22 mouse cellular contexts compared by ENCODE assay signal in genomic region chr1:76130353-76130752, GRCm38 (mm10).
A peak's percentile ranks its signal among the peaks of the same experiment; 100 is the strongest.
DNase-seq lines count a peak whose midpoint lies in the region; ATAC-seq lines count a peak whose summit lies in the region.
"Had no signal": no experiment of that assay in that cellular context is flagged by ENCODE, and none has a peak within 500 bp of the region (broad histone marks: within the 10 kb centered on the region; RNA-seq: fewer than 3 reads in every experiment).

No protein-coding gene starts in this region.

- peak; percentile 77 for DNase-seq in heart, embryonic 10.5 days (ENCODE audit: low spot score)
- DNase-seq in heart, adult 9 months (ENCODE audit: low spot score in 2 of 2) = no peak
- DNase-seq in hindbrain, embryonic 10.5 days (ENCODE audit: low spot score) = peak; percentile 32
- DNase-seq in hindbrain, embryonic 14.5 days (ENCODE audit: low spot score) = no peak
- DNase-seq in ZHBTc4 (ENCODE audit: low read depth, low spot score) = peak; percentile 15
- DNase-seq in urinary bladder, postnatal 4 days (ENCODE audit: low spot score in 2 of 2) = no peak
- DNase-seq: B cell, adult 2 months; cerebellum, adult 11 months; cerebellum, adult 9-11 months; heart, postnatal 10 days; kidney, adult 2 months; kidney, postnatal 10 days; liver, embryonic 13.5 days; lung, adult 2 months; lung, postnatal 14 days; right cerebral cortex, postnatal 14 days had no signal

- H3K27ac ChIP-seq in heart, embryonic 10.5 days = peak overlapping the region; percentile 67
- no peak overlapping the region for H3K27ac ChIP-seq in hindbrain, embryonic 10.5 days
- no peak overlapping the region for H3K27ac ChIP-seq in hindbrain, embryonic 14.5 days
- no peak overlapping the region for H3K27ac ChIP-seq in limb, embryonic 12.5 days
- H3K27ac ChIP-seq: embryonic facial prominence, embryonic 15.5 days; hindbrain, embryonic 15.5 days; liver, embryonic 13.5 days; midbrain, embryonic 12.5 days had no signal

- H3K9ac ChIP-seq in hindbrain, embryonic 14.5 days = no peak overlapping the region
- H3K9ac ChIP-seq in limb, embryonic 12.5 days (replicated peaks) = no peak overlapping the region; the same call in 1 of the 2 replicates
- H3K9ac ChIP-seq: embryonic facial prominence, embryonic 15.5 days; hindbrain, embryonic 15.5 days; liver, embryonic 13.5 days; midbrain, embryonic 12.5 days had no signal

- no peak overlapping the region for H3K4me3 ChIP-seq in heart, embryonic 10.5 days
- no peak overlapping the region for H3K4me3 ChIP-seq in hindbrain, embryonic 10.5 days
- H3K4me3 ChIP-seq in hindbrain, embryonic 14.5 days (replicated peaks; ENCODE audit: low read length) = no peak overlapping the region
- H3K4me3 ChIP-seq in limb, embryonic 12.5 days (replicated peaks) = no peak overlapping the region
- H3K4me3 ChIP-seq: embryonic facial prominence, embryonic 15.5 days; hindbrain, embryonic 15.5 days; liver, embryonic 13.5 days; midbrain, embryonic 12.5 days had no signal

- peaks cover 6% of the 10 kb centered on the region for H3K4me1 ChIP-seq in heart, embryonic 10.5 days
- peaks cover 7% of the 10 kb centered on the region for H3K4me1 ChIP-seq in hindbrain, embryonic 10.5 days (replicated peaks)
- no peaks in the 10 kb centered on the region for H3K4me1 ChIP-seq in hindbrain, embryonic 14.5 days (replicated peaks; ENCODE audit: control insufficient read depth, insufficient read depth, low read length)
- H3K4me1 ChIP-seq in limb, embryonic 12.5 days (replicated peaks) = no peaks in the 10 kb centered on the region
- H3K4me1 ChIP-seq: embryonic facial prominence, embryonic 15.5 days; hindbrain, embryonic 15.5 days; liver, embryonic 13.5 days; midbrain, embryonic 12.5 days had no signal

- ATAC-seq in hindbrain, embryonic 14.5 days (ENCODE audit: low FRiP score) = no peak
- ATAC-seq in limb, embryonic 12.5 days (ENCODE audit: insufficient number of reproducible peaks, insufficient read depth, low FRiP score, low TSS enrichment, low read depth) = 0 out of 2 replicates have a peak, but pooled peaks have one; percentile 31
- ATAC-seq: forebrain, embryonic 14.5 days had no signal

- WGBS in heart, embryonic 10.5 days = 44% methylated on average over 4 of the region's 4 CpGs
- 45% methylated on average over 4 of the region's 4 CpGs for WGBS in hindbrain, embryonic 10.5 days
- WGBS in hindbrain, embryonic 14.5 days = 52% methylated on average over 4 of the region's 4 CpGs
- 42% methylated on average over 4 of the region's 4 CpGs for WGBS in limb, embryonic 12.5 days

- H3K9me3 ChIP-seq in heart, embryonic 10.5 days = no peaks in the 10 kb centered on the region
- no peaks in the 10 kb centered on the region for H3K9me3 ChIP-seq in hindbrain, embryonic 10.5 days
- no peaks in the 10 kb centered on the region for H3K9me3 ChIP-seq in hindbrain, embryonic 14.5 days (ENCODE audit: control insufficient read depth, low read length)
- H3K9me3 ChIP-seq in limb, embryonic 12.5 days = no peaks in the 10 kb centered on the region
- H3K9me3 ChIP-seq: embryonic facial prominence, embryonic 15.5 days; hindbrain, embryonic 15.5 days; liver, embryonic 13.5 days; midbrain, embryonic 12.5 days had no signal

- no peaks in the 10 kb centered on the region for H3K36me3 ChIP-seq in heart, embryonic 10.5 days
- no peaks in the 10 kb centered on the region for H3K36me3 ChIP-seq in hindbrain, embryonic 10.5 days
- no peaks in the 10 kb centered on the region for H3K36me3 ChIP-seq in hindbrain, embryonic 14.5 days (replicated peaks; ENCODE audit: control insufficient read depth, insufficient read depth)
- H3K36me3 ChIP-seq in limb, embryonic 12.5 days = no peaks in the 10 kb centered on the region
- H3K36me3 ChIP-seq: embryonic facial prominence, embryonic 15.5 days; hindbrain, embryonic 15.5 days; liver, embryonic 13.5 days; midbrain, embryonic 12.5 days had no signal

- H3K4me2 ChIP-seq in hindbrain, embryonic 14.5 days (replicated peaks) = no peak overlapping the region
- no peak overlapping the region for H3K4me2 ChIP-seq in limb, embryonic 12.5 days
- H3K4me2 ChIP-seq: embryonic facial prominence, embryonic 15.5 days; hindbrain, embryonic 15.5 days; liver, embryonic 13.5 days; midbrain, embryonic 12.5 days had no signal

- H3K27me3 ChIP-seq in heart, embryonic 10.5 days (ENCODE audit: insufficient read depth, poor library complexity, severe bottlenecking) = no peaks in the 10 kb centered on the region
- no peaks in the 10 kb centered on the region for H3K27me3 ChIP-seq in hindbrain, embryonic 10.5 days (ENCODE audit: insufficient read depth, poor library complexity, severe bottlenecking)
- no peaks in the 10 kb centered on the region for H3K27me3 ChIP-seq in hindbrain, embryonic 14.5 days (ENCODE audit: control insufficient read depth, insufficient read depth, low read length)
- H3K27me3 ChIP-seq in limb, embryonic 12.5 days = no peaks in the 10 kb centered on the region
- H3K27me3 ChIP-seq: CH12.LX; embryonic facial prominence, embryonic 15.5 days; hindbrain, embryonic 15.5 days; liver, embryonic 13.5 days; midbrain, embryonic 12.5 days had no signal

Comparison
In these comparisons a context has a peak if more than half of its experiments do, and no peak if none do; other contexts are left out.
1. DNase-seq: peak in heart, embryonic 10.5 days (single experiment), hindbrain, embryonic 10.5 days (single experiment) and ZHBTc4 (single experiment); none in heart, adult 9 months (0 of 2), hindbrain, embryonic 14.5 days (single experiment) and urinary bladder, postnatal 4 days (0 of 2).